Mouse (Mus musculus): ENCODE results near the gene Tsr3. TPM values are rescaled to one million over a fixed set of nuclear protein-coding genes. Genes with fewer than 3 reads are reported as not detected.

Gene Tsr3
- polyA plus RNA-seq (2014; fragmentation: Nextera tagmentation; extraction: Ambion mirVana), result 39.1 and 48.7 TPM in 2 replicates

GRCm38 (mm10) chr17:25239695-25240636 lies at the start of gene Tsr3, which contains the start of gene Gnptg:
Gene Tsr3 (plus strand): TSS chr17:25240170.
Gene Gnptg (minus strand): TSS chr17:25240124.
- peaks cover 51% of the 10 kb centered on the region for H3K36me3 ChIP-seq (ENCODE audit: control insufficient read depth, insufficient read depth, low read length)
- H3K4me2 ChIP-seq (ENCODE audit: low read depth, low read length), result peak within 1 kb of the TSS; percentile 69
- ATAC-seq (ENCODE audit: low read depth) (peak; percentile 92), DNase-seq (ENCODE audit: low spot score) (peak; percentile 96)
- peaks cover 15% of the 10 kb centered on the region; the same call in 1 of the 2 replicates for H3K4me1 ChIP-seq (ENCODE audit: control insufficient read depth, insufficient read depth, low read length)
- WGBS, result under 1% methylated on average over 73 of the region's 80 CpGs
- peak within 1 kb of the TSS; percentile 91 for H3K9ac ChIP-seq (ENCODE audit: low read depth, low read length)
- no peaks in the 10 kb centered on the region for H3K9me3 ChIP-seq (ENCODE audit: control insufficient read depth, low read length)
- H3K27ac ChIP-seq (replicated peaks; ENCODE audit: low read depth, low read length), result peak within 1 kb of the TSS; percentile 89
- peak within 1 kb of the TSS; percentile 97 for H3K4me3 ChIP-seq (ENCODE audit: low read depth, low read length)
- no peaks in the 10 kb centered on the region for H3K27me3 ChIP-seq (replicated peaks; ENCODE audit: control insufficient read depth, insufficient read depth, low read length)

GRCm38 (mm10) chr17:25202401-25202800 lies 37.6 kb upstream of the Tsr3 start:
- H3K4me2 ChIP-seq (ENCODE audit: low read depth, low read length), result no peak overlapping the region
- no peak for DNase-seq (ENCODE audit: low spot score)
- H3K36me3 ChIP-seq (ENCODE audit: control insufficient read depth, insufficient read depth, low read length), result peaks cover 87% of the 10 kb centered on the region
- no peaks in the 10 kb centered on the region for H3K9me3 ChIP-seq (ENCODE audit: control insufficient read depth, low read length)
- H3K4me1 ChIP-seq (ENCODE audit: control insufficient read depth, insufficient read depth, low read length), result no peaks in the 10 kb centered on the region
- H3K27me3 ChIP-seq (replicated peaks; ENCODE audit: control insufficient read depth, insufficient read depth, low read length), result no peaks in the 10 kb centered on the region
- H3K4me3 ChIP-seq (ENCODE audit: low read depth, low read length), result no peak overlapping the region
- no peak overlapping the region for H3K27ac ChIP-seq (replicated peaks; ENCODE audit: low read depth, low read length)
- ATAC-seq (ENCODE audit: low read depth), result no peak
- 89% methylated on average over 4 of the region's 4 CpGs for WGBS
- H3K9ac ChIP-seq (ENCODE audit: low read depth, low read length), result no peak overlapping the region

GRCm38 (mm10) chr17:25210006-25210405 lies 30.0 kb upstream of the Tsr3 start:
- 92% methylated on average over 4 of the region's 4 CpGs for WGBS
- no peaks in the 10 kb centered on the region for H3K9me3 ChIP-seq (ENCODE audit: control insufficient read depth, low read length)
- no peak overlapping the region for H3K4me2 ChIP-seq (ENCODE audit: low read depth, low read length)
- no peak for ATAC-seq (ENCODE audit: low read depth)
- no peak overlapping the region for H3K27ac ChIP-seq (replicated peaks; ENCODE audit: low read depth, low read length)
- no peak overlapping the region for H3K9ac ChIP-seq (ENCODE audit: low read depth, low read length)
- H3K4me3 ChIP-seq (ENCODE audit: low read depth, low read length), result no peak overlapping the region
- no peaks in the 10 kb centered on the region for H3K27me3 ChIP-seq (replicated peaks; ENCODE audit: control insufficient read depth, insufficient read depth, low read length)
- H3K36me3 ChIP-seq (ENCODE audit: control insufficient read depth, insufficient read depth, low read length), result peaks cover 87% of the 10 kb centered on the region
- H3K4me1 ChIP-seq (ENCODE audit: control insufficient read depth, insufficient read depth, low read length), result no peaks in the 10 kb centered on the region
- DNase-seq (ENCODE audit: low spot score), result no peak

GRCm38 (mm10) chr17:25210680-25211466 lies 29.1 kb upstream of the Tsr3 start:
- WGBS, result 81% methylated on average over 15 of the region's 15 CpGs
- Histone ChIP-seq H3K9ac (ENCODE audit: low read depth, low read length) (no peak overlapping the region), H3K27ac (replicated peaks; ENCODE audit: low read depth, low read length) (no peak overlapping the region), H3K27me3 (replicated peaks; ENCODE audit: control insufficient read depth, insufficient read depth, low read length) (no peaks in the 10 kb centered on the region), H3K4me1 (ENCODE audit: control insufficient read depth, insufficient read depth, low read length) (no peaks in the 10 kb centered on the region), H3K4me2 (ENCODE audit: low read depth, low read length) (no peak overlapping the region), H3K4me3 (ENCODE audit: low read depth, low read length) (no peak overlapping the region), H3K36me3 (ENCODE audit: control insufficient read depth, insufficient read depth, low read length) (peaks cover 89% of the 10 kb centered on the region), H3K9me3 (ENCODE audit: control insufficient read depth, low read length) (no peaks in the 10 kb centered on the region)
- DNase-seq (ENCODE audit: low spot score), result no peak
- no peak; the same call in 1 of the 2 replicates for ATAC-seq (ENCODE audit: low read depth)

GRCm38 (mm10) chr17:25211705-25212104 lies 28.3 kb upstream of the Tsr3 start:
- 81% methylated on average over 4 of the region's 4 CpGs for WGBS

GRCm38 (mm10) chr17:25215431-25215830 lies 24.5 kb upstream of the Tsr3 start:
- no peaks in the 10 kb centered on the region for H3K27me3 ChIP-seq (replicated peaks; ENCODE audit: control insufficient read depth, insufficient read depth, low read length)
- no peak overlapping the region for H3K9ac ChIP-seq (ENCODE audit: low read depth, low read length)
- H3K36me3 ChIP-seq (ENCODE audit: control insufficient read depth, insufficient read depth, low read length), result peaks cover 85% of the 10 kb centered on the region
- H3K4me1 ChIP-seq (ENCODE audit: control insufficient read depth, insufficient read depth, low read length), result no peaks in the 10 kb centered on the region
- no peak for ATAC-seq (ENCODE audit: low read depth)
- 82% methylated on average over 3 of the region's 3 CpGs for WGBS
- H3K9me3 ChIP-seq (ENCODE audit: control insufficient read depth, low read length), result no peaks in the 10 kb centered on the region
- H3K4me3 ChIP-seq (ENCODE audit: low read depth, low read length), result no peak overlapping the region
- H3K27ac ChIP-seq (replicated peaks; ENCODE audit: low read depth, low read length), result no peak overlapping the region
- no peak for DNase-seq (ENCODE audit: low spot score)
- H3K4me2 ChIP-seq (ENCODE audit: low read depth, low read length), result no peak overlapping the region

More at GRCm38 (mm10) chr17:25211705-25212104, 28.3 kb upstream of the Tsr3 start:
- Histone ChIP-seq H3K9me3 (ENCODE audit: control insufficient read depth, low read length) (no peaks in the 10 kb centered on the region), H3K36me3 (ENCODE audit: control insufficient read depth, insufficient read depth, low read length) (peaks cover 89% of the 10 kb centered on the region), H3K4me1 (ENCODE audit: control insufficient read depth, insufficient read depth, low read length) (no peaks in the 10 kb centered on the region), H3K9ac (ENCODE audit: low read depth, low read length) (no peak overlapping the region), H3K27me3 (replicated peaks; ENCODE audit: control insufficient read depth, insufficient read depth, low read length) (no peaks in the 10 kb centered on the region), H3K27ac (replicated peaks; ENCODE audit: low read depth, low read length) (no peak overlapping the region), H3K4me3 (ENCODE audit: low read depth, low read length) (no peak overlapping the region), H3K4me2 (ENCODE audit: low read depth, low read length) (no peak overlapping the region)
- ATAC-seq (ENCODE audit: low read depth) (no peak), DNase-seq (ENCODE audit: low spot score) (no peak)

GRCm38 (mm10) chr17:25218967-25219366 lies 21.0 kb upstream of the Tsr3 start:
- H3K4me3 ChIP-seq (ENCODE audit: low read depth, low read length), result no peak overlapping the region
- no peak overlapping the region for H3K4me2 ChIP-seq (ENCODE audit: low read depth, low read length)
- peaks cover 58% of the 10 kb centered on the region for H3K36me3 ChIP-seq (ENCODE audit: control insufficient read depth, insufficient read depth, low read length)
- no peaks in the 10 kb centered on the region for H3K9me3 ChIP-seq (ENCODE audit: control insufficient read depth, low read length)
- H3K4me1 ChIP-seq (ENCODE audit: control insufficient read depth, insufficient read depth, low read length), result peaks cover 10% of the 10 kb centered on the region
- no peaks in the 10 kb centered on the region for H3K27me3 ChIP-seq (replicated peaks; ENCODE audit: control insufficient read depth, insufficient read depth, low read length)
- no peak for DNase-seq (ENCODE audit: low spot score)
- no peak overlapping the region for H3K27ac ChIP-seq (replicated peaks; ENCODE audit: low read depth, low read length)
- 88% methylated on average over 9 of the region's 9 CpGs for WGBS
- no peak for ATAC-seq (ENCODE audit: low read depth)
- H3K9ac ChIP-seq (ENCODE audit: low read depth, low read length), result no peak overlapping the region

- no peaks in the 10 kb centered on the region for H3K27me3 ChIP-seq (replicated peaks; ENCODE audit: control insufficient read depth, insufficient read depth, low read length)
- DNase-seq (ENCODE audit: low spot score) (no peak), ATAC-seq (ENCODE audit: low read depth) (no peak)
- peaks cover 53% of the 10 kb centered on the region for H3K36me3 ChIP-seq (ENCODE audit: control insufficient read depth, insufficient read depth, low read length)
- H3K27ac ChIP-seq (replicated peaks; ENCODE audit: low read depth, low read length), result no peak overlapping the region
- H3K9ac ChIP-seq (ENCODE audit: low read depth, low read length), result no peak overlapping the region
- peaks cover 10% of the 10 kb centered on the region for H3K4me1 ChIP-seq (ENCODE audit: control insufficient read depth, insufficient read depth, low read length)
- H3K4me3 ChIP-seq (ENCODE audit: low read depth, low read length), result no peak overlapping the region
- WGBS, result 88% methylated on average over 15 of the region's 15 CpGs
- no peaks in the 10 kb centered on the region for H3K9me3 ChIP-seq (ENCODE audit: control insufficient read depth, low read length)
- H3K4me2 ChIP-seq (ENCODE audit: low read depth, low read length), result no peak overlapping the region
These were observed 20.3 kb upstream of the Tsr3 start for GRCm38 (mm10) chr17:25219492-25220295.

All from embryonic facial prominence, embryonic 14.5 days (tissue).